Mouse (Mus musculus): ENCODE data around the gene Kank1.

Gene Kank1

DNA sequence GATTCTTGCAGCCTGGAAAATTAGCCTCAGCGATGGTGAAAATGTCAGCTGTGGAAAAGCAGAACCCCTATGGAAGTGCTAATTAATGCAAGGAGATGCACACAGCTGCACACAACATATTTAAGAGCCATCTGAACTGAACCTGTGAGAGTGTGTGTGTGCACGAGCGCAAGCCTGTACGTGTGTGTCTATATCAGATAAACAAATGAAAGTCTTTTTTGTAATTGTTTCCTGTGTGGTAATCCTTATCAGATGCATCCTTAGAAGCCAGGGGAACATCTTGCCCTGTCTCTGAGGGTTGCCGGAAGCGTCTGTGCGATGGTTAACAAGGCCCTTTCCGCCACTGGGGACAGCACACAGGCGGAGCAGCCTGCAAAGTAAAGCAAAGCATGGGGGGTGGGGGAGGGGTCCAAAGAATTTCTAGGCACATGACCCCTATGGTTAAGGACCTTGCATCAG is 123.8 kb downstream of the Kank1 start:
- DNase-seq (ENCODE audit: inconsistent age in 2 of 2, low spot score in 1 of 2) = no peak

DNA sequence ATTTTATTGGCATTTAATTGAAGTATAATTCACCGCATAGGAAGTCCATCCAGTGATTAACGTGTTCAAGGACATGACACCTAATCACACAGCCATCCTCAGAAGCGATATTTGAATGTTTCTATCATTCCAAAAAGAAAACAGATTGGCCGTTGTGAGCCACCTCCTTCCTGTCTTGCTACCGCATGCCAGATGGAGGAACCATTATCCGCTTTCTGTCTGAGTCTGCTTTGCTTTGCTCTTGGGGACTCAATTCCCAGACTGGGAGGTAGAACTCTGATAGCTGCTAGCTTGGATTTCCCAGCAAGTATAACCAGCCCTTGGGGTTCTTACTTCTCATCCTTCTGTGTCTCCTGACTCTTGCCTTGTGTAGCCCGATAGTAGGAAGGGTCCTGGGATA is 125.2 kb downstream of the Kank1 start:
- DNase-seq (ENCODE audit: inconsistent age in 2 of 2, low spot score in 1 of 2) = no peak

DNA sequence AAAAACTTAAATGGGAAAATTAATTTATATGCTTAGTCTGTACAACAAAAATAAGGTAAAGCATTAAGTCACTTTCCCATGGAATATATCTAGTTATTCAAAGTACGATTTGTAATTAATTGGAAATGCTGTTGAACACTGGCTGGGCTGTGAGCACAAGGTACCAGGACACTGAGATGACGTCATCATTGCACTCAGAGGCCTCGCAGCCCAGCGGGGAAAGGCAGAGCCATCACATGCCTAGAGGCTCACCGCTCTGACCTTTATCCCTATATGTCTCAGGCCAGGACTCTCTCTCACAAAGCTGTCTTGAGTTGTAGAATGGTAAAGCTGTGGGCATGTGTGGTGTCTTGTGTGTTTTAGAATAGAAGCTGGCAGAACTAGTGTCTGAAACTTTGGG is 128.9 kb downstream of the Kank1 start:
- DNase-seq (ENCODE audit: inconsistent age in 2 of 2, low spot score in 1 of 2) = no peak

DNA sequence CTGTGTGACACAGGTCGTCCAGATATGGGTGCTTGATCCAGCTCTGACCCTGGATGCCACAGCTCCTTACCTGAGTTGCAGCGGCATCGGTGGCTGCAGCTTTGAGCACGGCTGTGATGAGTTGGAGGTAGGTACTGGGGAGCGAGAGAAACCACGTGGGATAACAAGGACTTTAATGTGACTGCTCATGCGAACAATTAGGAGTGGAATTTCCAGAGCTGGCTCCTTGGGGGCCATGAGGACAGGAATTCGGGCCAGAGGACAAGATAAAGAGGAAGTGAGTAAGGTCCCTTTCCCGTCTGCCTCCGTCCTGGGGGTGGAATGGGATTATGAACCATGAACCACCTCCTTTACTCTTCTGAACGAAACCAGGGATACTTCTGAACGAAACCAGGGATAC is 129.8 kb downstream of the Kank1 start:
- DNase-seq (ENCODE audit: inconsistent age in 2 of 2, low spot score in 1 of 2) = no peak

DNA sequence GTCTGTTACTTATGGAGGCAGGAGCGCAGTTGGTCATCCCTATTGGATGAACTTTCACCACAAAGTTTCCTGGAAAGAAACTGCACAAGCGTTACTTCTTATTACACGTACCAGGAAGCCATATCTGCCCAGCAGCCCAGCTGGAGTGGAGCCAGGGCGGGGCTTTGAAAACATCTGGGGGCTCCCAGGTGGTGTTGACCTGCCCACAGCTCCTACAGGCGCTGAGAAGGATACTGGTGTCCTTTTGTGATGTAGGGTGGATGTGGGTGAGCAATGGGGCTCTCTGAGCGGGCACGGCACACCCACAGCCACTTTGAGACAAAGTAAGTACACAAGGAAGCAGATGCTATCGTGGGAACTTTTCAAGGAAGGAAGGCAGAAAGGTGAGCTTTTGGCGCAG is 133.7 kb downstream of the Kank1 start:
- no peak for DNase-seq (ENCODE audit: inconsistent age in 2 of 2, low spot score in 1 of 2)

DNA sequence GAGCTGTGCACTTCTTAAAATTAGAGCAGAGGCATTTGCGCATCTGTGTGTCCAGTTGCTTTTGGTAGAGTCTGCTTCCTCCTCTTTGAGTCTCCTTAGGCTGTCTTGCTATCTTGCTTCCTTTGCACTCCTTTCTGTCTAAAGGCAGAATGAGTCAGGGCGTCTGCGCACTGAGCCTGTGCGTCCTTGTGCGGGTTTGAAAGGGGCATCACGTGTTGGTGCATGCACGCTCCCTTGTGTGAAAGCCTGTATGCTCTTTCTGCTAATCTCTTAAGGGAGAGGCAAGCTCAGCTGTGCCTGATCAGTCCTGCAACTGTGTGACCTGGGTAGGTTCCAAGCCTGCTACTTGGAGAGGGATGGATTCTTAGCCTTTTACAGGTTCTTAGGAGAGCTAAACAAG is 136.0 kb downstream of the Kank1 start:
- no peak for DNase-seq (ENCODE audit: inconsistent age in 2 of 2, low spot score in 1 of 2)

DNA sequence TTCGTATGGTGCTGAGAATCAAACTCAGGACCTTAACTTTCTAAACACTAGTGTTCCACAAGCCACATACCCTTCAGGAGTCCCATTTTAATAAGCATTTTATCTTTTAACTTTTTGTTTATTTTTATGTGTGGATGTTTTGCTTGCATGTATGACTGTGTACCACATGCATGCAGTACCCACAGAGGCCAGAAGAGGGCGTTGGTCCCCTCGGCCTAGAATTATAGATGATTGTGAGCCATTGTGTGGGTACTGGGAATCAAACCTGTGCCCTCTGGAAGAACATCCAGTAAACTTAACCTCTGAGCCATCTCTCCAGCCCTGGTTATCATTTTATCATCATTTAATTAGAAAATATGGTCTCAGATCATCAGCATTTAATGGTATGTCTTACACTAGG is 136.8 kb downstream of the Kank1 start:
- DNase-seq (ENCODE audit: inconsistent age in 2 of 2, low spot score in 1 of 2) = no peak

DNA sequence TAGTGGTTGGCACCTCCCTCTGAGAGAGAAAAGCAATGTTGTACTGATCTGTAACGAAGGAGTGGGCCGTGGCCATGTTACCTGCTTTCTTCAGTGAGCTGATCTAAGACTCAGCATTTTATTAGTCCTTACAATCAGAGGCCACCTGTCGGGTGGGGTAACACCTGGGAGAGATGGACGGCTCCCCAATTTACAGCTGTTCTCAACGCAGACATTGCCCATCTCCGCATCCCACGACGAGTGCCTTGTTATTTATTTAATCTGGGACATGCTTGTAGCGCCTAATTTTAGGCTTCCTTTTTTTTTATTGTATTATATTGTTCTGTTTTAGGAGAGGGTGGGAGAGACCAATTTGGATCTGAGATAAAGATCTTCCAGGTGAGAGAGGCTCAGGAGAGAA is 137.4 kb downstream of the Kank1 start:
- no peak for DNase-seq (ENCODE audit: inconsistent age in 2 of 2, low spot score in 1 of 2)

DNA sequence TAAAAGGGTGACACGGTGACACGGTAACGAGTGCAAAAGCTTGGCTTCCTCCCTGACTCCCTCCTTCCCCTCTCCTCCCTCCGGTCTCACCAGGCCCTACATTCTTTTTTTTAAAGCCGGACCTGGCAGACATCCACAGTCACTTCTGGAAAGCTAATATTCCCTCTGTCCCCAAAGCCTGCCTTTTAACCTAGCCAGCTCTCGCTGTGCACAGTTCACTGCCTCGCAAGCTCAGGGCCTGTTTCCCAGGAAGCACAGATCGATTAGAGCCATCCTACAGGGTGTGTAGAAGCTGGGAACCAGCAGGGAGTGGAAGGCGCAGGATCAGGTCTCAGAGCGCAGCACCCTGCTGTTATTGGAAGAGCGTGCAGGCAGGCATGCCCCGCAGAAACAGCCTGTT is 138.2 kb downstream of the Kank1 start:
- DNase-seq (ENCODE audit: inconsistent age in 2 of 2, low spot score in 1 of 2) = peak; percentile 8 to 60

DNA sequence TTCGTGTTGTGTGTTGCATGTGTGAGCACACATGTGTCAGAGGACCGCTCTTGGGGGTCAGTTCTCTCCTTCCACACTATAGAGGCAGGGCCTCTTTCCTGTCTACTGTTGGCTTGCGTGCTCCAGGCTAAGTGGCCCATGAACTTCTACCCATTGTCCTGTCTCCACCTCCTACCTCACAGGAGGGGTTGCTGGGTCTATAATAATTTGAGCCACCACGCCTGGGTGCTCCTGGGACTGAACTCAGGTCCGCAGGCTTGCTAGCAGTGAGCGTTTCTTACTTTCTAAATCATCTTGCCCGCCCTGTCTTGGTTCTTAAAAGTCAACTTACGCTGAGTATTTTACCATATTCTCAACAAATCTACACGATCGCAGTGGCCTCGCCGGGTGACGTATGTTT is 140.1 kb downstream of the Kank1 start:
- DNase-seq (ENCODE audit: inconsistent age in 2 of 2, low spot score in 1 of 2) = no peak

DNA sequence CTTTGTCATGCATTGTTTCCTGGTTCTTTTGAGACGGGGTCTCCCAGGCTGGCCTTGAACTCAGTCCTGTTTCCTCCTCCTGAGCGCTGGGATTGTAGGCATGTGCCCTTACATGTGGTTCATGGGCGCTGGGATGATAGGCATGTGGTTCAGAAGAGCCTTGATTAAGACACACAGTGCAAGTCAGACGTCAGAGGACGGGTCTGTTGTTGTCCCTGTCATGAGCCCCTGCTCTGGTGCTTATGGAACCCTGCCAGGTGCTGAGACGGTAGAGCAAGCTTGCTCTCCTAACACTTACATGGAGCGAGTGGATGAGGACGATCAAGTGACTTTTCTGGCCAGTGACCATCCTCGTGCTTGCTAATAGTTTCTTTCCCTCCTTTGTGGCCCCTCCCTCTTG is 143.9 kb downstream of the Kank1 start:
- DNase-seq (ENCODE audit: inconsistent age in 2 of 2, low spot score in 1 of 2) = no peak

DNA sequence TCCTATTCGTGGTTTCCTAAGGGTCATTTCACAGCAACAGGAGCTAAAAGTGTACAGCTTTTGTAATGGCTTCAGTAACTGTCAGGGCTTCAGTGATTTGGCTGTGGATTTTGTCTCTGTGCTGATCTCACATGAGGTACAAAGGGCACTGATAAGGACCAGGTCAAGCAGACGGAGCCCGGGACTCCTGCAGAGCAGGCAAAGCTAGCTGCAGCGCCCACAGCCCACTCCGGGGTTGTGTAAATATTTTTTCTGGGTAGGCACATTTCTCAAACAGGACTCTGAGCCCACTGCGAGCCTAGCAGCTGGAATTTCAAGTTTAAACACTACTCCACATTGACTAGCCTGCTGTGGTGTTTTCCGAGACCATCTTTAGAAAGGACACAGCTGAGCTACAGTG is 145.2 kb downstream of the Kank1 start:
- no peak for DNase-seq (ENCODE audit: inconsistent age in 2 of 2, low spot score in 1 of 2)

DNA sequence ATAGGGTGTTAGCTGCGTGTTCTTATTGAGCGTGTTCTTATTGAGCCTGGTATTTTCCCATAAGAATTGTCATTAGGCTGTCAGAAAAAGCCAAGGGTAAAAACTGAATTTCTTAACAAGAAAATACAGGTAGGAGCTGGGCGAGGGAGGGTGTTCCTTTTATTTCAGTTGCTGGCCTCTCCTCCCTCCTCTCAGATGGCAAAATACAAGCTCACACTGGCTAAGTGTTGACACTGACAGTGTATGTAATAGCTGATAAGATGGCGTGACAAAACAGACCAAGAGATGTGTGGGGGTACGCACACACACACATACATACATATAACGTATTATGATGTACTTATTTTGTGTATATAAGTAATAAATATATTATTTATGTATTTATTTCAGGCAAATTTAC is 145.7 kb downstream of the Kank1 start:
- no peak for DNase-seq (ENCODE audit: inconsistent age in 2 of 2, low spot score in 1 of 2)

DNA sequence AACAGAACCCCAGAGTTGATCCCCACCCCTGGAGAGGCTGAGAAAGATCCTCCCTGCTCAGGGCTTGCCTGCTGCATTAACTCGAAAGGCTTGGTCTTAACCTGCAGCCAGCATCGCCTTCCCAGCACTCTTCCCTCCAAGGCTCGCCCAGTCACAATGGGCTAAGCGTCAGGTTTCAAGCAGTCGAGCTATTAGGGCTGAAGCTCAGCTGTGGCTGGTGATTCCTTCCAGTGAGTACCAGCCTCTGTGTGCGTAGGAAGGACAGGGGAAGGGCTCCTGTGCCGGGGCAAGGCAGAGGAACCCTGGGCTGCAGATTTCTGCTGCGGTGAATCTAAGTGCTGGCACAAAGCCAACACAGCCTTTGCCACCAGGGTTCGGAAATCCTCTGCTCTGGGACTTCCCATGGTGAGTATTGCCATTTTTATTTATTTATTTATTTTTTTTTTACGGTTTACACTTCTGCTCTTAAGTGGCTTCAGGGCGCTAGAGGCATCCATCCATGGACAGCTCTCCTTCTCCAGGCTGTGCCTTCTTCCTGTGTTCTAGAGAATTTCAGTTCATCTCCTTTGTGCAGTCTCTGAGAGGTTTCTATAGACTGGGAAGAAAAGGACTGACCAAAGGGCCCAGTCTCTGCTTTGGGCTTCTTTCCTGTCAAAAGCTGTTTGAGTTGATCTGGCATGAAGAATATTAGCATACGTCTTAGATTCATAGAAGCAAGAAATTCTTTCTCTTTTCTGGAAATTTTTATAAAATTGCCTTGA is 146.8 kb downstream of the Kank1 start:
- peak in 1 of 2 experiments; percentile 33 for DNase-seq (ENCODE audit: inconsistent age in 2 of 2, low spot score in 1 of 2)

DNA sequence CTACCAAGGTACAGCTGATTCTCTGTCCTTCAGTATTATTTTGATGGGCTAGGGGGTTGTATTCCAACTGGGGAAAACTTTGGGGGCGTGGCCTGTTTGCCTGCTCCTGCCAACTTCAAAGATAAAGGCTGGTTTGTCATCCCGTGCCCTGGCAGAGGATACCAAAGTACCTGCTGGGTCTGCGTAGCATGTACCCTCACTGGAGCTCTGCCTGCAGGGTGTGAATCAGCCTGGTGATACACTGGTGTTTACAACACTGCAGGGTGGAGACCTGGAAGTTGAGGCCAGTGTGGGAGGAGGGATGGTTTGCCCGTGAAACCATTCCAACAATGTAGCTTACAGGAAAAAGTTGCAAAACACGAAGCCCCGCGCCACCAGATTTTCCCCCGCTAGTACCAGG is 149.2 kb downstream of the Kank1 start:
- DNase-seq (ENCODE audit: inconsistent age in 2 of 2, low spot score in 1 of 2) = no peak

DNA sequence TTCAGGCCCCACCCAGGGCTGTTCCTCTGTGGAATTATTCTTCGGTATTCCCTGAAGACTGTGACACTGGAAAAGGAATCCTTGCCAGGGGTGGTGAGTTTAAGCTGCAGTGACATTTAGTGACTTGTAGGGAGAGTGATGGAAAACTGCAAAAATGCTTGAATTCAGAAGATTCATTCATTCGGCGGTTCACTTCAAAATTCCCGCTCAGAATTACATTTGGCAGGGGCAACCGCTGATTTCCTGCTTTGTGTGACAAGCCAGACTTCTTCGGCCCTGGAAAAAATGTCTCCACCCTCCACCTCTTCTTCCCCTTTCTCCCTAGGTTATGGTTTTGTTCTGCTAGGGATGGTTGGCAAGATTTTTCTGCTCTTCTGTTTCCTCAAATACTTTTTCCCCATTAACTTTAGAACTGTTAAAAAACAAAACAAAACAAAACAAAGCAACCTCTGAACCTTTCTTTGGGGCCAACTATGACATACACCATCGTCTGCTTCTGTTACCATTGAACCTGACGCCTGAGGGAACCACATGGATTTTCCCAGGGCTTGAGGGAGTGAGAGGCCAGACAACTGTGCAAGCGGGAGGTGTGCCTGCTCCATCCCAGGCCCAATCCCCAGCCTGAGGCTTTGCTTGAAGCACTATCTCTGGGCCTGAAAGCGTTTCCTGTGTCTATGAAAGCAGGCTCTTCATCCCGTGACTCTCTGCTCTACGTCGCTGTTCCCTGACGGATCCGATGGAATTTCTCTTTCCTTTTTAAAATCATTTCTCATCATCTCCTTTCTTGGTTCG is 150.1 kb downstream of the Kank1 start:
- DNase-seq (ENCODE audit: inconsistent age in 2 of 2, low spot score in 1 of 2) = no peak

DNA sequence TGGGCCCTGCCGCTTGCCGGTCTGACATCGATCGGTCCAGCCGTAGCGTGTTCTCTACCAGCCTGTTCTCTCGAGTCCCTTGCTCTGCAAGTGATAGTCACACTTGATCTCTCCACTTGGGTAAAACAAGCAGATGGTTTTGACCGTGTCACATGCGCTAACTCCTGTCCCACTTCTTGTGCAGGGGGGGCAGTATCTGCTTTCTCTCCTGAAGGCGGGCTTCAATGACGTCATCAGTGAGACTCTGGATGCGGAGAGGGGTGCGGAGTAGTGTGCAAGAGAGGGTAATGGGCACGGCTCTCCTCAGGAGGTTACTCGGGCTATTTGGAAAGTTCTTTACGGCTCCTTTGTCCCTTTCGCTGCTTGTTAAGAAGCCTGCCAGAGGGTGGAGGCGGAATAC is 151.1 kb downstream of the Kank1 start:
- no peak for DNase-seq (ENCODE audit: inconsistent age in 2 of 2, low spot score in 1 of 2)

DNA sequence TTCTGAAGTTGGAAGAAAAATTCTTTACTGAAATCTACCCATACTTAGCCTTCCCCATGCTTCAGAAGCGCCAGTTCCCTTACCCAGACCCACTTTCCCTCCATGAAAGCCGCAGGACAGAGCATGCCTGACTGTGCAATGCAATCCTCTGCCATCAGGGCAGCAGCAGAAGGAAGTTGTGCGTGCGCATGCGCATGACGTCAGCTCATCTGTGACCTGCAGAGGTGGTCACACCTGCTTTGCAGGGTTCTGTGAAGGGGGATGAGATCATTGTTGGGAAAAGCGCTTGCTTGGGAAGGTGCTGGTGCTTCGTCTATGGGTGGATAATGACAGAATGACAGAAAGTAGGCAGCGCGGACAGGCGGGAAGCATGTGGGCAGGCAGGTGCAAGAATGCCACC is 155.4 kb downstream of the Kank1 start:
- no peak for DNase-seq (ENCODE audit: inconsistent age in 2 of 2, low spot score in 1 of 2)

DNA sequence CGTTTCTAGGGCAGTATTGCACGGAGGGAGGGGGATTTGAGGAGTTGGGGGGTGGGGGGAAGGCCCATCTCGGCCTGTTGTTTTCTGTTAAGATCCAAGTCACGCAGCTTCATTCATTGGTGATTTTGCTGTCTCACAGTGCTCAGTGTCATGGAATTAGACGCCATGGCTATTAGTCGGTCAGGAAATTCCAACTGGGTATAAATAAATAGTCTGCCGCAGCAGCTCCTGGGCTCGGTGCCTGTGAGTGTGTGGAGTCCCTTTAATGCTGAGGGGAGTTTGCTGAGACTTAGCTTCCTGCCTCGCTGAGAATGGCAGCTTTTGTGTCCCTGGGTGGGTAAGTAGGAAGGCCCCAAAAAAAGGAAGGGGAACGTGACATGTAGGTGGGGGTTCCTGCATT is 158.3 kb downstream of the Kank1 start:
- peak in 1 of 2 experiments; percentile 50 for DNase-seq (ENCODE audit: inconsistent age in 2 of 2, low spot score in 1 of 2)

DNA sequence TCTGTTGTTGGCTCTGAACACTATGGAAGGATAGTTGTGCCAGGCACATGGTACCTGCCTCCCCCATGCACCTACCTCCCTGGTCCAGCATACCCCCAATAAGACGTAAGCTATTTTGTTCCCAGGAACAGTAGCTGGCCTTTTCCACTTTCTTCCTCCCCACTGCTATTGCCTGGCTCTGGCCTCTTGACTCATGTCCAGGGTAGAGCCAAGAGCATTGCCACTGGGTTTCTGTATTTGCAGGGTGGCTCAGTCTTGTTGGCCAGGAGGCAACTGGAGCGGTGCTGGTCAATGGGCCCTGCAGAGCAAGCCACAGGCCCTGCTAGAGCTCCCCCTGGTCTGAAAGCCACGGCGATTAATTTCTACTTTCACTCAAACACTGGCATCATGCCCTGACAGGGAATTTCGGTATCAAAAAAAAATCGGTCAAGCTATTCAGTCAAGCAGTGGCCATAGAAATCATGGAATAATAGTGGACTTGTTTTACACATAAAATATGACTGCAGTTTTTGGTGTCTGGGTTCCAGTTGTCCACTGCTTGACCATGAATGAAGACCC is 160.0 kb downstream of the Kank1 start:
- no peak for DNase-seq (ENCODE audit: inconsistent age in 2 of 2, low spot score in 1 of 2)

DNA sequence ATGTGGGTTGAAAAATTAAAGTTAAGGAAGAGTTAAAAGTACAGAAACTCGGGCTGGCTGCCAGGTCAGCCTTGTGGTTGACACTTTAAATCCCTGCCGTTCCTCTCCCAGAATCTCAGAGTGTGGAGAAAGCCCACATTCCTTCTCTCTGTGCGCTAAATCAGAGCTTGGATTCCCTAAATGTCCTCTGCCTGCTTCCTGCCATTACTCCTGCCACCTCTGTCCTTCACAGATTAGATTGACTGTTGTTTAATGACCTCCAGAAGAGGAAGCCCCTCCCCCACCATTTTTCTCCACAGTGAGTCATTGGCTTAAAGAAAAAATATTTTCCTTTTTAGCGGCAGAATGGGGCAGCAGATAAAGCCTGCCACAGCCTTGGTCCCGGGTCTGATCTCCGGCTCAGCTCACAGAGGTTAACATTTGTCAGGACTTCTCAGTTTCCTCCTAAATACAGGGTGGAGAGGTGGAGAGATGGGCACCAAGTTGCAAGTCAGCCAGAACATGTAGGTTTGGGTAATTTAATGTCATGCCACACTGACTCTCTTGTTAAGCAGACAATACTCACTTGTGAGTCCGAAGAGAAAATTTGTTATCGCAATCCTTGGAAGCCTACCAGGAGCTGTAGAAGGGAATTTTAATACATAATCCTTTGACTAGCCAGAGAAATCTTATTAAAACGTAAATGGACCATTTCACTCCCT is 162.9 kb downstream of the Kank1 start:
- peak; percentile 52 to 92 for DNase-seq (ENCODE audit: inconsistent age in 2 of 2, low spot score in 1 of 2)

Data from adrenal gland, adult (tissue).